Mouse (Mus musculus): Measurements from ENCODE around the gene Hist1h2ah. TPM values are rescaled to one million over a fixed set of nuclear protein-coding genes. Genes with fewer than 3 reads are reported as not detected.

Hist1h2ah gene
- total and polyA plus RNA-seq, 3 experiments: 2.3 to 628 (median 8.1) TPM

GRCm38 (mm10) chr13:21996840-21997185 lies 38.6 kb downstream of the Hist1h2ah start:
- peak overlapping the region; percentile 56 for H3K9ac ChIP-seq (ENCODE audit: insufficient read depth, low read depth)
- H3K4me3 ChIP-seq (replicated peaks in 1 of 3; ENCODE audit: low read depth in 2 of 3, low read length in 2 of 3, poor library complexity in 1 of 3): peak overlapping the region; percentile 48 to 67 (median 52)

GRCm38 (mm10) chr13:21996101-21996839 lies 39.1 kb downstream of the Hist1h2ah start:
- dilution Hi-C loops (cut with MboI; ENCODE audit: extremely low pct_ligation_motif_present, extremely low pct_unique_long_range_greater_than_20kb, low sequenced_read_pairs) (no loop called here), in situ Hi-C loops (cut with MboI; ENCODE audit: low pct_ligation_motif_present, low pct_unique_long_range_greater_than_20kb, low sequenced_read_pairs) (no loop called here)
- peak overlapping the region; percentile 48 to 68 (median 56) for H3K4me3 ChIP-seq (replicated peaks in 1 of 3; ENCODE audit: low read depth in 2 of 3, low read length in 2 of 3, poor library complexity in 1 of 3)
- peak; percentile 76 for DNase-seq (ENCODE audit: extremely low read depth)
- peak overlapping the region; percentile 74 for H3K4me2 ChIP-seq (ENCODE audit: insufficient read depth, low read depth, poor library complexity, severe bottlenecking)
- H3K9ac ChIP-seq (ENCODE audit: insufficient read depth, low read depth): peak overlapping the region; percentile 56
- no peak overlapping the region for H3K27ac ChIP-seq (ENCODE audit: insufficient read depth, low read depth)
- TF ChIP-seq MAFK (IDR thresholded peaks at IDR 0.05; ENCODE audit: insufficient replicate concordance, low read length) (peak; percentile 92), JUN (IDR thresholded peaks at IDR 0.05; ENCODE audit: insufficient read depth, low read depth, low read length) (no peak), PAX5 (IDR thresholded peaks at IDR 0.05; ENCODE audit: low read length) (no peak), ELF1 (IDR thresholded peaks at IDR 0.05; ENCODE audit: low read depth, low read length) (peak; percentile 87), CTCF (conservative IDR thresholded peaks at IDR 0.05 in 1 of 2, IDR thresholded peaks at IDR 0.05 in 1 of 2; ENCODE audit: low read depth in 2 of 2, low read length in 2 of 2) (no peak), E2F4 (IDR thresholded peaks at IDR 0.05; ENCODE audit: insufficient replicate concordance, low read depth, low read length) (0 out of 2 replicates have a peak, but pooled peaks have one; percentile 81), BHLHE40 (IDR thresholded peaks at IDR 0.05; ENCODE audit: low read depth, low read length) (no peak), TCF12 (IDR thresholded peaks at IDR 0.05; ENCODE audit: low read depth, low read length) (no peak), TBP (conservative IDR thresholded peaks at IDR 0.05; ENCODE audit: low read depth, low read length) (peak; percentile 99)
- H3K27me3 ChIP-seq (replicated peaks): peaks cover 32% of the 10 kb centered on the region
- no peaks in the 10 kb centered on the region for H3K36me3 ChIP-seq (replicated peaks in 1 of 2; ENCODE audit: control insufficient read depth in 1 of 2, insufficient read depth in 1 of 2, low read length in 1 of 2)
- peaks cover 3% of the 10 kb centered on the region for H3K9me3 ChIP-seq (replicated peaks; ENCODE audit: low read length)
- H3K4me1 ChIP-seq (ENCODE audit: control insufficient read depth in 1 of 2, insufficient read depth in 2 of 2): peaks cover 6 to 17% of the 10 kb centered on the region in 2 experiments
- H3K79me2 ChIP-seq (replicated peaks; ENCODE audit: control insufficient read depth, extremely low read depth, insufficient read depth, poor library complexity, severe bottlenecking): no peaks in the 10 kb centered on the region

More at GRCm38 (mm10) chr13:21996840-21997185, 38.6 kb downstream of the Hist1h2ah start:
- in situ Hi-C loops (cut with MboI; ENCODE audit: low pct_ligation_motif_present, low pct_unique_long_range_greater_than_20kb, low sequenced_read_pairs) (no loop called here), dilution Hi-C loops (cut with MboI; ENCODE audit: extremely low pct_ligation_motif_present, extremely low pct_unique_long_range_greater_than_20kb, low sequenced_read_pairs) (no loop called here)
- no peaks in the 10 kb centered on the region for H3K36me3 ChIP-seq (replicated peaks in 1 of 2; ENCODE audit: control insufficient read depth in 1 of 2, insufficient read depth in 1 of 2, low read length in 1 of 2)
- H3K4me1 ChIP-seq (ENCODE audit: control insufficient read depth in 1 of 2, insufficient read depth in 2 of 2): peaks cover 6 to 22% of the 10 kb centered on the region in 2 experiments
- no peaks in the 10 kb centered on the region for H3K9me3 ChIP-seq (replicated peaks; ENCODE audit: low read length)
- DNase-seq (ENCODE audit: extremely low read depth): no peak
- no peak overlapping the region for H3K27ac ChIP-seq (ENCODE audit: insufficient read depth, low read depth)
- peak overlapping the region; percentile 74 for H3K4me2 ChIP-seq (ENCODE audit: insufficient read depth, low read depth, poor library complexity, severe bottlenecking)
- H3K79me2 ChIP-seq (replicated peaks; ENCODE audit: control insufficient read depth, extremely low read depth, insufficient read depth, poor library complexity, severe bottlenecking): no peaks in the 10 kb centered on the region
- peaks cover 32% of the 10 kb centered on the region for H3K27me3 ChIP-seq (replicated peaks)
- TF ChIP-seq MYC (IDR thresholded peaks at IDR 0.05; ENCODE audit: low read depth, low read length) (no peak), TCF12 (IDR thresholded peaks at IDR 0.05; ENCODE audit: low read depth, low read length) (no peak), JUN (IDR thresholded peaks at IDR 0.05; ENCODE audit: insufficient read depth, low read depth, low read length) (no peak), NRF1 (IDR thresholded peaks at IDR 0.05; ENCODE audit: low read depth, low read length) (no peak), EP300 (IDR thresholded peaks at IDR 0.05; ENCODE audit: low read length) (no peak), USF1 (IDR thresholded peaks at IDR 0.05; ENCODE audit: low read depth, low read length) (no peak)
